Mouse (Mus musculus) liver, adult 2 months (tissue): ENCODE results near the gene Pcgf5.

ENCODE experiments used
- CTCF ChIP-seq: fragments of 200-500 bp; IDR thresholded peaks from 2 replicates; pipeline ENCODE4 v1.5.1; 2011; ENCODE audit warnings: low read depth, low read length, control low read depth
- POLR2A ChIP-seq: fragments of 200-500 bp; IDR thresholded peaks from 2 replicates; pipeline ENCODE4 v1.6.1; 2011; ENCODE audit warnings: low read length, control low read depth; ENCODE audit not compliant: insufficient read depth; ENCODE audit errors: extremely low read depth

DNA sequence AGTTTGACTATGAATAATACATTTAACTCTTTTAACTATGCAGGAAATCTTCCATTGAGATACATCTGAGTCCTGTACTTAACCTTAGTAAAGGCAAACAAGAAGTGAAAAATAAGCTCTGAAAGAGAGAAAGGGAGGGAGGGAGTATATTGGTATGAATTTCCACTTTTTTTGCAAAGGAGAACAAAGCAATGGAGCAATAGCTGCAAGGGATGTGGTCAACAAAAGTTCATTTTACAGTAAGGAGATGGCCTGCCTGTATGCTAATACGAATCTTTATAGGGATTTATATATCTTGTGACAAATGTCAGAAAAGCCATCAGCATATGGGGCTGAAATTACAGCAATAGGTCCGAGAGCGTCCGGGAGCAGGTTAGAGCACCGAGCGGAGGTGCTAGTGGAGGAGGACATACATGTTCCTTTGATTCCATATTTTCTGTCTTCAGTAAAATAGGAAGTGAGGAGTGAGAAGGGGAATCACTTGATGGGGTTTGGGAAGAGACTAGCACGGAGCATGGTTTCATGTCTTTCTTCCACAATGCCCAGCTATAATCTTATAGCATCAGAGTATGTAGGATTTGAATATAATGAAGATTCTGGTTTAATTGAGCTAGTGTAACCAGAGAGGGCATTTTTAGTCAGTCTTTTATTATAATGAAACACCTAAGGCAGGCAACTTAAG lies 79.2 kb downstream of the Pcgf5 start:
- no peak for TF ChIP-seq POLR2A
- no peak for TF ChIP-seq CTCF
